Mouse (Mus musculus): ENCODE measurements around the gene Slc16a1.
"Not testable (repeated sequence)": the region's sequence is repeated elsewhere in the genome, so short reads cannot be mapped to it uniquely, and the experiment has no call there.

The Slc16a1 gene

DNA sequence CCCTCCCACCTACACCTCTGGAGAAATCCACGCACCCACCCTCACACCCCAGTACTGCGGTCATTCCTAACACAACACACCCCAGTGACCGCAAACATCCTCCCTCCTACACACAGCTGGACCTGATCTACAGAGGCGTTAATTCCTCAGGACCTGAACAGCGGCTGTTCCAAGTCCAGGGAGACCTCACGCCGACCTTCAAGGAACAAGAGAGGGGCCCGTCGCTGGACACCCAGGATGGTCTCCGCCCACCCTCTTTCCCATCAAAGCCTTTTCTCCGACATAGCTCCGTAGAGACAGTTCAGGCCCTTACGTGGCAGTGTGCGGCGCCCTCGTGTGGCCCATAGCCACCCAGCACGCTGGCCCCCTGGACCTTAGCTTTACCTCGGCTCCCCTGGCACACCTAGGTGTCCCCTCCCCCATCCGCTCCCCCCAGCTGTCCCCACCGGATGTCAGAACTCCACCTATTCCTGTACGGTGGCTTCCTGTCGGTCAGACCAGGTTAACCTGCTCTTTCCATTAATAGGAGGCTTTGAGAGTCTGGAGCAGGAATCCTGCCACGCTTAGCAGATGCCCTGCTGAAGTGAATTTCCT is 36.9 kb downstream of the Slc16a1 start:
- peak; percentile 68 for DNase-seq

DNA sequence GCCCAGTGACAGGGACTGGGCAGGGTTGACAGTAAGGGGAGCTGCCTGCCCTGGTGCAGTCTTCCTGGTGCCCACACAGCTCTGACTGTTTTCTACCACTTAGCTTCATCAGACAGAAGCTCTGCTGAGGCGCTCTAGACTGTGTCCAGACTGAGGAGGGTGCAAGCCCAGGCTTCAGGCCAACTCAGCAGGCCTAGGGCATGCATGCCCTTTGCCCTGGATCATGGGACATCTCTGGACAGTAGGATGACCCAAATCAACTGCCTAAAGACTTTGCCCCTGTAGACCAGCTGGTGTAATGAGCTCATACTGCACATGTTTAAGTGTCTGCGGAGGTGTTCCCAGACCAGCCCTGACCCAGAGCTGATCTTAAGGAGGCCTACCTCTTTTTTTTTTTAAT is 39.3 kb downstream of the Slc16a1 start:
- no peak for DNase-seq

- no peak for DNase-seq
Observed at GRCm38 (mm10) chr3:104678826-104679225, 40.4 kb downstream of the Slc16a1 start.

DNA sequence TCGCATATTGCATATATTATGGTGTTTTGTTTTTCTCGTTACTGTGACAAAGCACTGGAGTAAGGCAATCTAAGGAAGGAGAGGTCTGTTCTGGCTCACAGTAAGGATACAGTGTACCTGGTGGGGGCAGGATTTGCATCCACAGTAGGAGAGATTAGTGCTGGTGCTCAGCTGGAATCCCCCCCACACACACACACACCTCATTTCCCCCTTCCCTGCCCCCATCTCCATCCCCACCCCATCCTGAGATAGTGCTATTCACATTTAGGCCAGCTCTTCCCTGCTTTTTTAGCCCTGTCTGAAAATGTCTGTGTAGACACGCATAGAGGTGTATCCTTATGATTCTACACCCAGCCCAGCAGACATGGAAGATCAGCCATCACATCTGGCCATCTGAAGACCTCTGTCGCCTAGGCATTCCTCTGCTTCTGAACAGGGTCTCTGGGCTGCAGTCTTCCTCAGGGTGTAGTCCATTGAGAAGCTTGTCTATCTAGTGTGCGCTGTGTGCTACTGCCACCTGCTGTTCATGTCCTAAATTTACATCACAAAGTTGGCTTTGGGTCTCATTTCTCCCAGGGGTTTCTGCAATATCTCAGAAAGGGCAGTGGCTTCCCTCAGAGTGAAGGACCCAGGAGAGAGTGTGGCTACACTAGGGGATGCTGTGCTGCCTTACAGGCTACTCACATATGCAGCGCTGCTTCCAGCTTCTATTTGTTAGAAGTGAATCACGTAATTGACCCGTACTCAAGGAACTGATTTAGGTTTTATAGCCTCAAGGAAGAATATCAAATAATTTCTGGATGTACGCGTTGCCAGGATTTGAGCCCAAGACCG is 44.4 kb downstream of the Slc16a1 start:
- peak; percentile 47 for DNase-seq

DNA sequence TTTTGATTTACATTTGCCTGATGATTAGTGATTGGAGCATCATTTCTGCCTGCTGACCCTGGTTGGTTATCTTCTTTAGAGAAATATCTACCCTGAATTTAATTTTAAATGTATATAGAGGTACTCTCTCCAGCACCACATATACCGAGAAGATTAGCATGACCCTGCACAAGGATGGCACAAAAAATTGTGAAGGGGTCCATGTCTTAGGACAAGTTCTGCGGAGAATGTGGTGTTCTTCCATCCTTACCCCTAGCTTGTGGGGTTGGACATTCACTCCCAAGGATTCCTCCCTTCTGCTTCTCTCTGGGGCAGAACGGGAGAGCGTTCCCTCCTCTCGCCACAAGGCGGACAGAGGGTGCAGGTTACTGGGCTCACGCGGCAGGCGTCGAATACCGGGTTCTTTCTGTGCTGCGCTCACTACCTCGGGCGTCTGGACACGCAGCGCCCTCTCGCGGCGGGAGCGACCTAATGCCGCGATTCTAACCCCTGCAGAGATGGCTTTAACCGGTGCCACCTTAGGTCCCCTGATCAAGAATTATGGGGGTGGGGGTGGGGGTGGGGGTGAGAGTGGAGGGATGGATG is 62.4 kb downstream of the Slc16a1 start:
- peak; percentile 78 for DNase-seq

DNA sequence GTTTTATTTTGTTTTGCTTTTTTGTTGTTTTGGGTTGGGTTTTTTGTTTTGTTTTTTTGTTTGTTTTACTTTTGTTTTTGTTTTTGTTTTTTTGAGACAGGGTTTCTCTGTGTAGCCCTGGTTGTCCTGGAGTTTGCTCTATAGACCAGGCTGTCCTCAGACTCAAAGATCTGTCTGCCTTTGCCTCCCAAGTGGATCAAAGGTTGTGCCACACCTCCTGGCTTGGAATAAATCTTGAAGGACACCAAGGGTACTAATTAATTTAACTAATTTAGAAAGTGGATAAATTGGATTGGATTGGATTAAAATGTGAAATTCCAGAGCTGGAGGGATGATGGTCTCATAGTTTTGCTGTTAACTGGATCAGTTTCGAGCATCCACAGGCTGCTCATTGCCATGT is 63.3 kb downstream of the Slc16a1 start:
- DNase-seq: no peak

GRCm38 (mm10) chr3:104703941-104704340 is 65.5 kb downstream of the Slc16a1 start:
- no peak for DNase-seq

DNA sequence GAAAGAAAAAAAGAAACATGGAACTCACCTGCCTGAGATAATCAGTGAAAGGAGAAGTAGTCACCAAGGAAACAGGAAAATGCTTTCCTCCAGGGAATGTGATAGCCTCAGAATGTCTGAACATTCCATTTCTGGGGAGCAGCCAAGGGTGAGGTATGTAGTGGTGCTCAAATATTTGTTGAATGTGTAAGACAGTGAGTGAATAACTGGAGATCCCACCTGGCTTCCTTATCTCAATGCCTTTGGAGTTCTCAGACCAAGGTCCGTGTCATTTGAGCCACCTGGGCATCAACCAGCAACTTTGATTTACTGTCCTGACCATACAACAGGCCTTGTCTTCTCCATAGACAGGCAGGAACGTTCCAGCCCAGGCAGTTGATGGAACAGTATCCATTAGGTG is 68.0 kb downstream of the Slc16a1 start:
- no peak for DNase-seq

DNA sequence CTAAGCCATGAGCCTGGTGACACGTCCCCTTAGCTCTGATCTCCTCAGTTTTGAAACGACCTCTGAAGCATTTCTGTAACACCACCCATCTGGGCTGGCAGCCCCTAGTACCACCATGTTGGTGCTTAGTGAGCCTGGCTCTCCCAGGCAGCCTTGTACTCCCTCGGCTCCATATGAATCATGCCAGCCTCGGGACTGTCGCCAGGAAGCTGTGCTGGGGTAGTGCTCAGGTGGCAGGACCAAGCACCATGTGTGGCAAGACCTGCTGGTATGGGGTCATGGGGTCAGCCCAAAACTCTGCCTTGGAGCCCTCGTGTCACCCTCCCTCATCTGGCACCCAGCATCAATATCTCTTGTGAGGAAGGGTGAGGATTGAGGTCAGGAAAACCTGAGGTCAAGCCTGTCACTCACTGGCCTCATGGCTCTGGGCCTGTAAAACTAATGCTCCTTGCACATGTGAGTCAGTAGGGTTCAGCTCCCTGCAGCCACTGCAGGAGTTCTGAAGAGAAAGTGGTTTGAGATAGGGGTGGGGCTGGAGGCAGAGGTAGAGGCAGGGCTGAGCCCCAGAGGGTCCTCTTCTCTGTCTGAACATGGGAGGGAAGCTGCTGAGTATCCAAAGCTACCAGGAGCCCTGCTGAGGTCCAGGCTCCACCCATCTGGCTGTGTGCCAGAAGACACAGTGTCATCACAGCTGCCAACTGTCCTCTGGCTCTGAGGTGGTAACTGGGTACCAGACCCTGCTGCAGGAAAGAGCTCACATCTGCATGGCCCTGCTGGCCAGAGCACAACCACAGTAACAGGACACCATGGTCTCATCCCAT is 68.7 kb downstream of the Slc16a1 start:
- not testable (repeated sequence) for DNase-seq

DNA sequence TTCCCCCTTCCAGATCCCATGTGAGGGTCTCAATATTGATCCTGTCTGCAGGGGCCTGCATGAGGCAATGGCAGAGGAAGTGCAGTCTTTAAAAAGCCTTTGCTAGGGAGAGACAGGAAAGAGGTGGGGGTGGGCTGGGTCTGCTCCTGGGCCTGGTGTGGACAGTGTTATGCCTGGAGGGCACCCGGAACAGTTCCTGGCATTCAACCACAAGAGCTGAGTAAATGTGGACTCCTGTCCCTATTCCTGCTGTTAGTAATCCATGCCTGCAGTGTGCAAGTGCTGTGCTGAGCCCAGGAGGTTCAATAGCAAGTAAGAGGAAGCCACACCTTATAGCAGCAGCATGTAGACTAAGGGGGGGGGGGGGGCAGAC is 69.3 kb downstream of the Slc16a1 start:
- DNase-seq: not testable (repeated sequence)
